Mouse (Mus musculus) ovary, postnatal 36 days (tissue): ENCODE data around the gene Lect2.

Experiments used
- DNase-seq: peaks from one replicate; pipeline ENCODE4 v3.0.0; 2022; ENCODE audit warnings: low spot score, mixed read lengths

The Lect2 gene

GRCm38 (mm10) chr13:56548401-56548800 is at the start of gene Lect2:
TSS of gene Lect2 (minus strand) at chr13:56548502.
- DNase-seq: no peak

GRCm38 (mm10) chr13:56597296-56597695 is 49.0 kb upstream of the Lect2 start:
- no peak for DNase-seq

GRCm38 (mm10) chr13:56595246-56595645 is 46.9 kb upstream of the Lect2 start:
- no peak for DNase-seq

- no peak for DNase-seq
Measured at GRCm38 (mm10) chr13:56593961-56594391, 45.7 kb upstream of the Lect2 start.

GRCm38 (mm10) chr13:56593196-56593595 is 44.9 kb upstream of the Lect2 start:
- DNase-seq: no peak

GRCm38 (mm10) chr13:56591939-56592338 is 43.6 kb upstream of the Lect2 start:
- no peak for DNase-seq

GRCm38 (mm10) chr13:56591191-56591590 is 42.9 kb upstream of the Lect2 start:
- no peak for DNase-seq

- DNase-seq: no peak
Measured at GRCm38 (mm10) chr13:56590202-56590601, 41.9 kb upstream of the Lect2 start.

- DNase-seq: peak; percentile 52
Measured at GRCm38 (mm10) chr13:56588454-56589117, 40.3 kb upstream of the Lect2 start.

- no peak for DNase-seq
Measured at GRCm38 (mm10) chr13:56586046-56586445, 37.7 kb upstream of the Lect2 start.

GRCm38 (mm10) chr13:56582720-56583119 is 34.4 kb upstream of the Lect2 start:
- no peak for DNase-seq

- peak; percentile 60 for DNase-seq
Measured at GRCm38 (mm10) chr13:56581961-56582434, 33.7 kb upstream of the Lect2 start.

GRCm38 (mm10) chr13:56581512-56581911 is 33.2 kb upstream of the Lect2 start:
- DNase-seq: no peak

GRCm38 (mm10) chr13:56580450-56580849 is 32.1 kb upstream of the Lect2 start:
- DNase-seq: no peak

- no peak for DNase-seq
Measured at GRCm38 (mm10) chr13:56578097-56578496, 29.8 kb upstream of the Lect2 start.

GRCm38 (mm10) chr13:56575701-56576321 is 27.5 kb upstream of the Lect2 start:
- peak; percentile 82 for DNase-seq

- no peak for DNase-seq
Measured at GRCm38 (mm10) chr13:56575074-56575473, 26.8 kb upstream of the Lect2 start.

GRCm38 (mm10) chr13:56571645-56572044 is 23.3 kb upstream of the Lect2 start:
- no peak for DNase-seq

GRCm38 (mm10) chr13:56566336-56566735 is 18.0 kb upstream of the Lect2 start:
- no peak for DNase-seq

- DNase-seq: peak; percentile 32
Measured at GRCm38 (mm10) chr13:56563075-56563474, 14.8 kb upstream of the Lect2 start.

- DNase-seq: no peak
Measured at GRCm38 (mm10) chr13:56561129-56561528, 12.8 kb upstream of the Lect2 start.

- no peak for DNase-seq
Measured at GRCm38 (mm10) chr13:56559841-56560370, 11.6 kb upstream of the Lect2 start.

- DNase-seq: no peak
Measured at GRCm38 (mm10) chr13:56558811-56559210, 10.5 kb upstream of the Lect2 start.
